Mouse (Mus musculus) testis, adult 2 months (tissue): Measurements from ENCODE around the gene Clcn6. TPM values are rescaled to one million over a fixed set of nuclear protein-coding genes. Genes with fewer than 3 reads are reported as not detected.

Experiments used
- H3K27ac ChIP-seq: fragments of 200-500 bp; 2 replicates; pipeline ENCODE4 v1.5.1; 2012; ENCODE audit warnings: low read depth, low read length; ENCODE audit not compliant: control insufficient read depth, insufficient read depth
- H3K27me3 ChIP-seq: fragments of 200-500 bp; 2 replicates; pipeline ENCODE4 v1.6.1; 2012; ENCODE audit warnings: mild to moderate bottlenecking, low read length, moderate library complexity; ENCODE audit not compliant: control insufficient read depth, insufficient read depth
- H3K36me3 ChIP-seq: fragments of 200-500 bp; 2 replicates; pipeline ENCODE4 v1.6.1; 2012; ENCODE audit warnings: mild to moderate bottlenecking, low read length; ENCODE audit not compliant: control insufficient read depth, insufficient read depth
- H3K4me1 ChIP-seq: fragments of 200-500 bp; 2 replicates; pipeline ENCODE4 v1.6.1; 2012; ENCODE audit warnings: low read length; ENCODE audit not compliant: control insufficient read depth, insufficient read depth
- H3K4me3 ChIP-seq: fragments of 200-500 bp; 2 replicates; pipeline ENCODE4 v1.5.1; 2012; ENCODE audit warnings: low read depth, mild to moderate bottlenecking, low read length, moderate library complexity, mixed read lengths; ENCODE audit not compliant: control insufficient read depth
- CTCF ChIP-seq: fragments of 200-500 bp; IDR thresholded peaks from 2 replicates; pipeline ENCODE4 v1.5.1; 2012; ENCODE audit warnings: low read depth, mild to moderate bottlenecking, inconsistent platforms, low read length, moderate library complexity; ENCODE audit not compliant: control insufficient read depth, insufficient read depth, insufficient replicate concordance
- POLR2A ChIP-seq: fragments of 200-500 bp; IDR thresholded peaks from 2 replicates; pipeline ENCODE4 v1.6.1; 2012; ENCODE audit warnings: low read depth, mild to moderate bottlenecking, inconsistent platforms, low read length, moderate library complexity; ENCODE audit not compliant: control insufficient read depth
- polyA plus RNA-seq: library from polyadenylated mRNA; depleted of rRNA; stranded (reverse); fragments of >200 nt; gene quantifications from 2 replicates; pipeline ENCODE4 v1.2.3, GENCODE M21; 2012

Gene Clcn6
- polyA plus RNA-seq, 1 experiment: 12.7 TPM

DNA sequence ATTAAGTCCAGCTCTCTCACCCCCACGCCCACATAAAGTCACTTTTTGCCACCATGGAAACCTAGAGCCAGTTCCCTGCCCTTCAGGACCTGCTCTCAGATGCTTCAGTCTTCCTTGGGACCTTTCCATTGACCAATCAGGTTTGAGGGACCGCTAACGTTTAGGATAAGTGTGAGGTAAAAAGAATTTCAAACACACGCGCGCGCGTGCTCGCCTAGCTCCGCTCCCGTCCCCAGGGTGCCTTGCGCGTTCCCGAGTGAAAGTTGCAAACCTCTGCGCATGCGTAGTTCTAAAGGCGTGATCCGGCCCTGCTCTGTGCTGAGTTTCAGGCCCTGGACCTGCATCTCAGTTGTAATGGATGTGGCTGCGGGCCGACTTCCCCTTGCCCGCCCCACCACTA is 36.6 kb upstream of the Clcn6 start:
- TF ChIP-seq POLR2A (peak; percentile 30; the same call in 1 of the 2 replicates), CTCF (no peak)
- peak overlapping the region; percentile 81 for H3K4me3 ChIP-seq
- H3K27ac ChIP-seq: peak overlapping the region; percentile 89
- H3K27me3 ChIP-seq: no peaks in the 10 kb centered on the region
- H3K4me1 ChIP-seq: peaks cover 7% of the 10 kb centered on the region
- H3K36me3 ChIP-seq: no peaks in the 10 kb centered on the region; the same call in 1 of the 2 replicates

DNA sequence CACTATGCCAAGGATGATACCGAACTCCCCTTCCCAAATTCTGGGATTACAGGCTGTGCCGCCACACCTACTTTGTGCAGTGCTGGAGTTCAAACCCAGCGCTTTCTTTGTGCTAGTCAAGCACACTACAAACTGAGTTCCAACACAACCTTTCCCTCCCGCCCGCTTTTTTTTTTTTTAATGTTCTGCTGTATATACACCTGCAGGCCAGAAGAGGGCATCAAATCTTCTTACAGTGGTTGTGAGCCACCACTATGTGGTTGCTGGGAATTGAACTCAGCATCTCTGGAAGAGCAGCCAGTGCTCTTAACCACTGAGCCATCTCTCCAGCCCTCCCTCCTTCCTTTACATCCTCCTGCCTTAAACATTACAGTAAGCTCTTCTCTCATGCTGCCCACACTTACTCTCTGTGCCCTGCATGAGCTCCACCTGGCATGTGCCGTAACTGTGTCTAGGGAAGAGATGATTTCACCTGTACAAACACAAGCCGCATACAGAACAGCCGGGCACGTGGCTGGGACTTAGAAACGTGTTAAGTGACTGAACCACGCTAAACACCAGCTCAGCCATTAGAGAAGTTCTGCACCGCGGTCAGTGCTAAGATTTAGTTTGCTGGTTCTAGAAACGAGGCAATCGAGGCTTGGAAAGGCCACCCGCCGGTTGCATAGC is 36.0 kb upstream of the Clcn6 start:
- Histone ChIP-seq H3K4me3 (peak overlapping the region; percentile 81), H3K27me3 (no peaks in the 10 kb centered on the region), H3K36me3 (no peaks in the 10 kb centered on the region; the same call in 1 of the 2 replicates), H3K4me1 (peaks cover 7% of the 10 kb centered on the region), H3K27ac (peak overlapping the region; percentile 89)
- TF ChIP-seq POLR2A (no peak), CTCF (no peak)

DNA sequence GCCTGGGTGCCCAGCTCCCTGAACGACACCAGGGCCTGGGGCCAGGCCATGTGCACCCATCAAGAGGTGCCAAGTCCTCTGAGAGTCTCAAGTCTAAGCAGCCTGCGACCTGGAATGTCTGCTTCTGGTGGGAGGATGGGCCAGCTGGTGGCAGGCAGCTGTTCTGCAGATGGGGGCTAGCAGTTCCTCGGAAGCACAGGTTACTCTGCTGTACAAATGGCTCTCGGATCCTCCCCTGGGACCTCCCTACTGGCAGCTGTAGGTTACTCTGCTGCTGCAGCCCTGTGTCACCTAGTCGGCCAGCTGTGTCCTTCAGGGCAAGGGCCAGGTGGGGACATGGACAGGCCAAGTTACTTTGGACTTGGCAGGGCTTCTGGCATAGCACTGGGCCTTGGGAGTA is 32.9 kb upstream of the Clcn6 start:
- H3K27me3 ChIP-seq: no peaks in the 10 kb centered on the region
- peaks cover 10% of the 10 kb centered on the region for H3K4me1 ChIP-seq
- TF ChIP-seq POLR2A (no peak), CTCF (no peak)
- H3K27ac ChIP-seq: no peak overlapping the region
- no peak overlapping the region for H3K4me3 ChIP-seq
- H3K36me3 ChIP-seq: no peaks in the 10 kb centered on the region; the same call in 1 of the 2 replicates

DNA sequence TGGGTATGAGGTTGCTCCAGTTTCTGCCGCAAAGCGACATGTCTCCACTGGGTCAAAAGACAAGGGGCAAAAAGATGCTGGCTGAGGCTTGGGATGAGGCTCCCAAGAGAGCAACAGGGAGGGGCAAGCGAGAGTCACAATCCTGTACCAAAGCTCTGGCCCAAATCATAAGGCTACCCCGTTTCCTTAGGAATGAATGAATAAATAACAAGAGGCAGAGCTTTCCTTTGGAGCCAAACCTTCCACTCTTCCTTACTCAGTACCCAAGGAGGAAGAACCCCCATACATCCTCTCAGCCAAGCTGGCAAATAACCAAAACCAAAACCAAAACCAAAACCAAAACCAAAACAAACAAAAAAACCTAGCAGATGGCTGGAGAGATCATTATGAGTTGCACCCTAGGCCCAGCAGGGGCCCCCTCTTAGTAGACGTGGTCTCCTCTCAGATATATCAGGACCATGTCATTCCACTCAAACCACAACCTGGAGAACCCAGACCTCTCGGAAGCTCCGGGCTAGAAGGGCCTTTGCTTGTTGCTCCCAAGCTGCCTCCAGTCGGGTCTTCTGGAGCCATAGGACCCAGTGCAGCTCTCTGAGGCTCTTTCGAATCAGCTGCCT is 31.1 kb upstream of the Clcn6 start:
- Histone ChIP-seq H3K27ac (no peak overlapping the region), H3K4me1 (peaks cover 16% of the 10 kb centered on the region; the same call in 1 of the 2 replicates), H3K36me3 (no peaks in the 10 kb centered on the region; the same call in 1 of the 2 replicates), H3K27me3 (no peaks in the 10 kb centered on the region), H3K4me3 (no peak overlapping the region)
- TF ChIP-seq POLR2A: no peak
- no peak for TF ChIP-seq CTCF

DNA sequence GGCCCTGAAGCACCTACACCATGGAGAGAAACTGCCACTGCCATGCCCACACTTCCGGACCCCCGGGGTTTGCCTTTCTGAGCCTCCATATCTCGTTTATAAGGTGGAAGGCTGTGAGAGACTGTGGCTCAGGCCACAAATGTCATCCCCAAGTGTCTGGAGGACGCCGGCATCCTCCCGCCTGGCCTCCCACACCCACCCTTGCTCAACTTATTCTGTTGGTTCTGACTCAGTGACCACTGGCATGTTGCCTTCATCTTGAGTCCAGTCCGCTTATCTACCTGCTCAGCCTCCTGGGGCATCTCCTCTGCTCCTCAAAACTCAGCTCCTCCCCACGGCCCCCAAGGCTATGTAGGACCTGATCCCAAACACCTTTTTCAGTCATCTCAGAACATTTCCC is 28.7 kb upstream of the Clcn6 start:
- H3K4me1 ChIP-seq: peaks cover 15% of the 10 kb centered on the region; the same call in 1 of the 2 replicates
- H3K27me3 ChIP-seq: no peaks in the 10 kb centered on the region
- no peak overlapping the region for H3K27ac ChIP-seq
- no peaks in the 10 kb centered on the region; the same call in 1 of the 2 replicates for H3K36me3 ChIP-seq
- H3K4me3 ChIP-seq: no peak overlapping the region
- TF ChIP-seq CTCF: no peak
- TF ChIP-seq POLR2A: no peak

DNA sequence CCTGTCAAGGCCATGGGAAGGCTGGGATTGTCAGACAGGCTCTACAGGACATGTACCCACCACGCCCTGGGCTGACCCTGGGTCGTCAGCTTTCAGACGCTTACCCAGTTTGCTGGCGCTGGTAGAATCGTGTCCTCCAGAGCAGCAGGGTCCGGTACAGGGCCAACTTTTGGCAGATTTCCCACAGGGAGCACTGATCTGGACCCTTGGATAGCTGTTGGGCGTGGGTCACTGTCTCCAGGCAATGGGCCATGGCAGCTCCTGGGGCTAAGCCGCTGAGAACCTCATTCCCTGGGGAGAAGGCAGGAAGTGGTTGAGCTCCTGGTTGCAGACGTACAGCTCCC is 27.8 kb upstream of the Clcn6 start:
- TF ChIP-seq POLR2A (no peak), CTCF (no peak)
- Histone ChIP-seq H3K27ac (peak overlapping the region; percentile 68), H3K4me1 (peaks cover 14% of the 10 kb centered on the region; the same call in 1 of the 2 replicates), H3K27me3 (no peaks in the 10 kb centered on the region), H3K36me3 (no peaks in the 10 kb centered on the region; the same call in 1 of the 2 replicates), H3K4me3 (no peak overlapping the region)

DNA sequence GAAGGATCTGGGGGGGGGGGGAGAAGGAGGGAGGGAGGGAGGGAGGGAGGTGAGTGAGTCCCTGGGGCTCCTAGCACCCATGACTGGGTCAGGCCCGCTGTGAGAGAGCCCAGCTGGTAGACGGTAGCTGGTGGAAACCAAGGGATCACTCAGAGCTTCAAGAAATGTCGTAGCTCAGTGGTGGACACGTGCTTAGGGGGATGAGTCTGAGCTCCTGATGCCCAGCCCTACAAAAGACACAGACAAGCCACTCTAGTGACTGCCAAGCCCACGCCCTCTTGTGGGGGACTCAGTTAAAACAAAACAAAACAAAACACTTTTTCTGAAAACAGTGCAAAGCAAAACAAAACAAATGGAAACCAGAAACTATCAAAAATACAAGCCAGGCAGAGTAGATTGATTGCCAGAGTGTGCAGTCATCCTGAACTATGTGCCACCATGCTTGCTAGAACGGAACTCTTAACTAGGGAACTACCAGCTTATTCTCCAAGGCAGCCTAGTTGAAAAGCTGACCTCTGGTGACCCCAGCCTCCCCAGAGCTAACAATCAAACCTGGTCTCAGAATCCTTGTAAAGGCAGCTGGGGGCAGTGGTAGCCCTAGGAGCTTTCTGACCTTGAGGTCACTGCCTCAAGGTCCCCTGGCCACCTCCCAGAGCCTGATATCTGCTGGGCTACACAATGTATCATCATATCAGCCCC is 27.2 kb upstream of the Clcn6 start:
- no peaks in the 10 kb centered on the region for H3K27me3 ChIP-seq
- H3K36me3 ChIP-seq: no peaks in the 10 kb centered on the region; the same call in 1 of the 2 replicates
- peaks cover 13% of the 10 kb centered on the region; the same call in 1 of the 2 replicates for H3K4me1 ChIP-seq
- TF ChIP-seq CTCF: no peak
- no peak for TF ChIP-seq POLR2A
- H3K4me3 ChIP-seq: no peak overlapping the region
- H3K27ac ChIP-seq: peak overlapping the region; percentile 68; the same call in 1 of the 2 replicates
